Mouse (Mus musculus) liver, embryonic 13.5 days (tissue): Measurements from ENCODE around the gene Srrm3. TPM values are rescaled to one million over a fixed set of nuclear protein-coding genes. Genes with fewer than 3 reads are reported as not detected.

Source experiments
- ATAC-seq: fragments of 200-750 bp; cut with Nextera tagmentation; 2 replicates; pipeline ENCODE4 v1.8.0; 2017; ENCODE audit warnings: low read depth, mild to moderate bottlenecking, moderate number of reproducible peaks, moderate library complexity
- DNase-seq: peaks from one replicate; pipeline ENCODE4 v3.0.0; 2022
- H3K27ac ChIP-seq: fragments of 300-500 bp; sonication (generic); 2 replicates; pipeline ENCODE4 v1.5.1; 2015; ENCODE audit warnings: moderate library complexity, mild to moderate bottlenecking, inconsistent platforms
- H3K27me3 ChIP-seq: fragments of 300-500 bp; sonication (generic); 2 replicates; pipeline ENCODE4 v1.6.1; 2015; ENCODE audit warnings: mild to moderate bottlenecking, inconsistent platforms
- H3K36me3 ChIP-seq: fragments of 300-500 bp; sonication (generic); 2 replicates; pipeline ENCODE4 v1.6.1; 2015; ENCODE audit warnings: mild to moderate bottlenecking, inconsistent platforms
- H3K4me1 ChIP-seq: fragments of 300-500 bp; sonication (generic); replicated peaks from 2 replicates; pipeline ENCODE4 v1.6.1; 2015; ENCODE audit warnings: inconsistent platforms
- H3K4me2 ChIP-seq: fragments of 300-500 bp; sonication (generic); 2 replicates; pipeline ENCODE4 v1.6.1; 2015; ENCODE audit warnings: inconsistent platforms, mild to moderate bottlenecking, moderate library complexity
- H3K4me3 ChIP-seq: fragments of 300-500 bp; sonication (generic); replicated peaks from 2 replicates; pipeline ENCODE4 v1.5.1; 2015; ENCODE audit warnings: mild to moderate bottlenecking, inconsistent platforms
- H3K9ac ChIP-seq: fragments of 300-500 bp; sonication (generic); 2 replicates; pipeline ENCODE4 v1.6.1; 2015; ENCODE audit warnings: mild to moderate bottlenecking, inconsistent platforms
- H3K9me3 ChIP-seq: fragments of 300-500 bp; sonication (generic); replicated peaks from 2 replicates; pipeline ENCODE4 v1.6.1; 2016; ENCODE audit warnings: inconsistent platforms
- WGBS: fragments of 180-500 bp; shearing (Covaris S2); methylation state at CpG from one replicate; pipeline ENCODE4 v1.1.7; 2015; ENCODE audit not compliant: insufficient replicate concordance; 5-methylcytosine and 5-hydroxymethylcytosine counted together
- polyA plus RNA-seq: library from polyadenylated mRNA; unstranded; fragments of >200 nt; fragmentation: Nextera tagmentation; extraction: Ambion mirVana; gene quantifications from 2 replicates; pipeline ENCODE4 v1.2.1, GENCODE M21; 2015

Srrm3 gene
- polyA plus RNA-seq: 0.07 TPM in 1 of 2 replicates, not detected in the other

- no peaks in the 10 kb centered on the region for H3K36me3 ChIP-seq
- H3K4me3 ChIP-seq: no peak within 1 kb of the TSS
- no peak within 1 kb of the TSS for H3K27ac ChIP-seq
- no peak within 1 kb of the TSS for H3K4me2 ChIP-seq
- DNase-seq (peak; percentile 77), ATAC-seq (no peak)
- no peaks in the 10 kb centered on the region for H3K9me3 ChIP-seq
- no peak within 1 kb of the TSS for H3K9ac ChIP-seq
- 3% methylated on average over 29 of the region's 29 CpGs for WGBS
- H3K27me3 ChIP-seq: peaks cover 2% of the 10 kb centered on the region; the same call in 1 of the 2 replicates
- 0 out of 2 replicates have a peak, but pooled peaks cover 2% of the 10 kb centered on the region for H3K4me1 ChIP-seq
These were observed at the start of gene Srrm3 for GRCm38 (mm10) chr5:135806555-135807262. Srrm3 (plus strand) TSS chr5:135806890.

- Histone ChIP-seq H3K4me1 (no peaks in the 10 kb centered on the region), H3K9ac (no peak overlapping the region), H3K4me2 (no peak overlapping the region), H3K27ac (no peak overlapping the region), H3K4me3 (no peak overlapping the region), H3K9me3 (no peaks in the 10 kb centered on the region), H3K27me3 (no peaks in the 10 kb centered on the region), H3K36me3 (no peaks in the 10 kb centered on the region)
- WGBS: 60% methylated on average over 3 of the region's 3 CpGs
- DNase-seq: no peak
- ATAC-seq: no peak
These were observed 44.8 kb upstream of the Srrm3 start for GRCm38 (mm10) chr5:135761881-135762280.

- H3K27ac ChIP-seq: no peak overlapping the region
- WGBS: 4% methylated on average over 7 of the region's 7 CpGs
- no peak overlapping the region for H3K4me2 ChIP-seq
- no peaks in the 10 kb centered on the region for H3K9me3 ChIP-seq
- H3K9ac ChIP-seq: no peak overlapping the region
- H3K27me3 ChIP-seq: no peaks in the 10 kb centered on the region
- DNase-seq: peak; percentile 32
- H3K4me1 ChIP-seq: no peaks in the 10 kb centered on the region
- no peak overlapping the region for H3K4me3 ChIP-seq
- no peaks in the 10 kb centered on the region for H3K36me3 ChIP-seq
- ATAC-seq: no peak
These were observed 43.2 kb upstream of the Srrm3 start for GRCm38 (mm10) chr5:135763526-135763925.

GRCm38 (mm10) chr5:135764971-135765370 lies 41.7 kb upstream of the Srrm3 start:
- no peak overlapping the region for H3K27ac ChIP-seq
- H3K27me3 ChIP-seq: no peaks in the 10 kb centered on the region
- no peak overlapping the region for H3K9ac ChIP-seq
- no peak overlapping the region for H3K4me2 ChIP-seq
- ATAC-seq (no peak), DNase-seq (no peak)
- WGBS: 54% methylated on average over 3 of the region's 3 CpGs
- H3K4me3 ChIP-seq: no peak overlapping the region
- no peaks in the 10 kb centered on the region for H3K4me1 ChIP-seq
- H3K9me3 ChIP-seq: no peaks in the 10 kb centered on the region
- no peaks in the 10 kb centered on the region for H3K36me3 ChIP-seq

- Histone ChIP-seq H3K9ac (no peak overlapping the region), H3K4me3 (no peak overlapping the region), H3K4me2 (no peak overlapping the region), H3K27ac (no peak overlapping the region), H3K4me1 (peaks cover 13% of the 10 kb centered on the region), H3K27me3 (no peaks in the 10 kb centered on the region), H3K9me3 (no peaks in the 10 kb centered on the region), H3K36me3 (no peaks in the 10 kb centered on the region)
- ATAC-seq: no peak
- 14% methylated on average over 3 of the region's 3 CpGs for whole genome bisulfite sequencing
- DNase-seq: no peak
These were observed 34.2 kb upstream of the Srrm3 start for GRCm38 (mm10) chr5:135772519-135772918.

GRCm38 (mm10) chr5:135776546-135776945 lies 30.1 kb upstream of the Srrm3 start:
- Histone ChIP-seq H3K27me3 (no peaks in the 10 kb centered on the region), H3K4me2 (no peak overlapping the region), H3K4me3 (no peak overlapping the region), H3K9me3 (no peaks in the 10 kb centered on the region), H3K4me1 (peaks cover 42% of the 10 kb centered on the region), H3K9ac (no peak overlapping the region), H3K27ac (no peak overlapping the region), H3K36me3 (peaks cover 10% of the 10 kb centered on the region)
- ATAC-seq (no peak), DNase-seq (no peak)
- 79% methylated on average over 4 of the region's 4 CpGs for WGBS

- H3K4me1 ChIP-seq: peaks cover 54% of the 10 kb centered on the region
- peaks cover 23% of the 10 kb centered on the region for H3K36me3 ChIP-seq
- no peak for DNase-seq
- peak within 1 kb of the TSS; percentile 87 for H3K27ac ChIP-seq
- H3K9ac ChIP-seq: peak within 1 kb of the TSS; percentile 93
- peak; percentile 91 for ATAC-seq
- no peaks in the 10 kb centered on the region for H3K27me3 ChIP-seq
- under 1% methylated on average over 45 of the region's 45 CpGs for WGBS
- H3K4me2 ChIP-seq: peak within 1 kb of the TSS; percentile 90
- peak within 1 kb of the TSS; percentile 84 for H3K4me3 ChIP-seq
- H3K9me3 ChIP-seq: no peaks in the 10 kb centered on the region
These were observed 28.8 kb upstream of the Srrm3 start, which contains the start of gene Styxl1 for GRCm38 (mm10) chr5:135777796-135778470. Styxl1 (minus strand) TSS chr5:135778385.

GRCm38 (mm10) chr5:135778471-135779445 lies 27.9 kb upstream of the Srrm3 start, which contains the start of gene Mdh2:
Mdh2 (plus strand) TSS chr5:135778480.
- H3K36me3 ChIP-seq: peaks cover 31% of the 10 kb centered on the region
- peak within 1 kb of the TSS; percentile 87 for H3K27ac ChIP-seq
- peak within 1 kb of the TSS; percentile 93 for H3K9ac ChIP-seq
- ATAC-seq (peak; percentile 93), DNase-seq (peak; percentile 100)
- peak within 1 kb of the TSS; percentile 84 for H3K4me3 ChIP-seq
- peaks cover 55% of the 10 kb centered on the region for H3K4me1 ChIP-seq
- H3K27me3 ChIP-seq: no peaks in the 10 kb centered on the region
- WGBS: 1% methylated on average over 69 of the region's 70 CpGs
- peak within 1 kb of the TSS; percentile 90 for H3K4me2 ChIP-seq
- H3K9me3 ChIP-seq: no peaks in the 10 kb centered on the region

- H3K4me1 ChIP-seq: peaks cover 51% of the 10 kb centered on the region
- no peaks in the 10 kb centered on the region for H3K27me3 ChIP-seq
- no peak overlapping the region for H3K27ac ChIP-seq
- no peaks in the 10 kb centered on the region for H3K9me3 ChIP-seq
- no peak for DNase-seq
- peaks cover 47% of the 10 kb centered on the region for H3K36me3 ChIP-seq
- H3K4me3 ChIP-seq: peak overlapping the region; percentile 84
- H3K4me2 ChIP-seq: peak overlapping the region; percentile 89
- peak overlapping the region; percentile 93 for H3K9ac ChIP-seq
- WGBS: 46% methylated on average over 8 of the region's 8 CpGs
- no peak for ATAC-seq
These were observed 26.4 kb upstream of the Srrm3 start for GRCm38 (mm10) chr5:135780331-135780730.

- H3K9ac ChIP-seq: no peak overlapping the region
- no peak overlapping the region for H3K4me3 ChIP-seq
- no peaks in the 10 kb centered on the region for H3K27me3 ChIP-seq
- 80% methylated on average over 4 of the region's 4 CpGs for WGBS
- no peak for DNase-seq
- no peak for ATAC-seq
- H3K27ac ChIP-seq: no peak overlapping the region
- H3K4me1 ChIP-seq: peaks cover 39% of the 10 kb centered on the region
- no peak overlapping the region for H3K4me2 ChIP-seq
- peaks cover 72% of the 10 kb centered on the region for H3K36me3 ChIP-seq
- no peaks in the 10 kb centered on the region for H3K9me3 ChIP-seq
These were observed 23.8 kb upstream of the Srrm3 start for GRCm38 (mm10) chr5:135782901-135783300.
